Mouse (Mus musculus) midbrain, embryonic 13.5 days (tissue): Measurements from ENCODE around the gene Negr1. TPM values are rescaled to one million over a fixed set of nuclear protein-coding genes. Genes with fewer than 3 reads are reported as not detected.

ENCODE experiments used
- ATAC-seq: fragments of 200-750 bp; cut with Nextera tagmentation; 2 replicates; pipeline ENCODE4 v1.8.0; 2017; ENCODE audit warnings: mild to moderate bottlenecking, moderate TSS enrichment, moderate library complexity
- H3K27ac ChIP-seq: fragments of 300-500 bp; sonication (generic); 2 replicates; pipeline ENCODE4 v1.5.1; 2015; ENCODE audit warnings: inconsistent platforms, mild to moderate bottlenecking, moderate library complexity
- H3K27me3 ChIP-seq: fragments of 300-500 bp; sonication (generic); 2 replicates; pipeline ENCODE4 v1.6.1; 2015; ENCODE audit warnings: mild to moderate bottlenecking, inconsistent platforms
- H3K36me3 ChIP-seq: fragments of 300-500 bp; sonication (generic); 2 replicates; pipeline ENCODE4 v1.6.1; 2015; ENCODE audit warnings: mild to moderate bottlenecking, inconsistent platforms
- H3K4me1 ChIP-seq: fragments of 300-500 bp; sonication (generic); replicated peaks from 2 replicates; pipeline ENCODE4 v1.6.1; 2015; ENCODE audit warnings: inconsistent platforms
- H3K4me2 ChIP-seq: fragments of 300-500 bp; sonication (generic); replicated peaks from 2 replicates; pipeline ENCODE4 v1.6.1; 2015; ENCODE audit warnings: moderate library complexity, mild to moderate bottlenecking, inconsistent platforms
- H3K4me3 ChIP-seq: fragments of 300-500 bp; sonication (generic); replicated peaks from 2 replicates; pipeline ENCODE4 v1.5.1; 2015; ENCODE audit warnings: mild to moderate bottlenecking, inconsistent platforms
- H3K9ac ChIP-seq: fragments of 300-500 bp; sonication (generic); replicated peaks from 2 replicates; pipeline ENCODE4 v1.6.1; 2015; ENCODE audit warnings: mild to moderate bottlenecking, inconsistent platforms
- H3K9me3 ChIP-seq: fragments of 300-500 bp; sonication (generic); 2 replicates; pipeline ENCODE4 v1.6.1; 2016; ENCODE audit warnings: mild to moderate bottlenecking, inconsistent platforms
- WGBS: fragments of 180-500 bp; shearing (Covaris S2); methylation state at CpG from one replicate; pipeline ENCODE4 v1.1.7; 2015; 5-methylcytosine and 5-hydroxymethylcytosine counted together
- polyA plus RNA-seq: library from polyadenylated mRNA; unstranded; fragments of >200 nt; fragmentation: Nextera tagmentation; extraction: Ambion mirVana; gene quantifications from 2 replicates; pipeline ENCODE4 v1.2.1, GENCODE M21; 2015

The Negr1 gene
- polyA plus RNA-seq, 1 experiment from 2014 or later, result 34.1 TPM

DNA sequence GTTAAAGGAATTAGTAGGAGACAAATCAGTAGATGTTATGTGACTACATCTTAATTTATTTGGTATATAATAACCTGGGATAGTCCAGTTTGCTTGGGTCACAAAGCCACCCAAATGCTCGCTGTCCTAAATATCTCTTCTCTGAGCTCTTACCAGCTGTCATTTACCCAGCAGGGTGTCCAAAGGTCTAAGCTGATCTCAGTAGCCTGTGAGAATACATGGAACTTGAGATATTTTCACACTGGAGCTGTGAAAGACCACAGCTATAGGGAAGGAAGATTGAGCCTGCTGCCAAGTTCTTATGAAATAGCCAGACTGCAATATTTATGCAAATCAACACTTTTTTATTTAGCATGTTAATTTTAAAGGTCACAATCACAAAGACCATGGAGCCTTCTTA is 141.6 kb downstream of the Negr1 start:
- Histone ChIP-seq H3K36me3 (no peaks in the 10 kb centered on the region), H3K9ac (no peak overlapping the region), H3K27ac (no peak overlapping the region), H3K4me2 (no peak overlapping the region), H3K9me3 (no peaks in the 10 kb centered on the region), H3K4me3 (no peak overlapping the region), H3K4me1 (no peaks in the 10 kb centered on the region), H3K27me3 (no peaks in the 10 kb centered on the region)
- WGBS, result 69% methylated on average over 1 of the region's 1 CpGs
- ATAC-seq, result no peak

DNA sequence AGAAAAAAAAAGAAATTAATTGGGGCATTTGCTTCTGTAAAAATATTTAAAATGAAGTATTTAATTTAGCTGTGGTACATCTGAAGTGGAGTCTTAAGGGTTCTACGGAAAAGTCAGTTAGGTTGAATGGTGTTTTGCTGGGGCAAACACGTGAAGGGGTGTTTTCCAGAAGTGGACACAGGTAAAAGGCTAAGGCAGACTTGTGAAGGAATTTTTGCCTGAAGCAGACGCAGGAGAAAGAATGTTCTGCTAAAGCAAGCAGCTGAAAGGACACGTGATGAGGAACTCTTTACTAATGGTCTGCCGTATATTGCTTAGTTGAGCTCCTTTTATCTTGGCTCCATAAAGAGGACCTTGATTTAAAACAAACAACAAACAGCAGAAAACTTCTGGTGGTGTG is 148.6 kb downstream of the Negr1 start:
- 85% methylated on average over 5 of the region's 5 CpGs for WGBS
- Histone ChIP-seq H3K9ac (no peak overlapping the region), H3K4me2 (no peak overlapping the region), H3K9me3 (no peaks in the 10 kb centered on the region), H3K4me3 (no peak overlapping the region), H3K4me1 (no peaks in the 10 kb centered on the region), H3K27me3 (no peaks in the 10 kb centered on the region), H3K27ac (no peak overlapping the region), H3K36me3 (no peaks in the 10 kb centered on the region)
- no peak for ATAC-seq

DNA sequence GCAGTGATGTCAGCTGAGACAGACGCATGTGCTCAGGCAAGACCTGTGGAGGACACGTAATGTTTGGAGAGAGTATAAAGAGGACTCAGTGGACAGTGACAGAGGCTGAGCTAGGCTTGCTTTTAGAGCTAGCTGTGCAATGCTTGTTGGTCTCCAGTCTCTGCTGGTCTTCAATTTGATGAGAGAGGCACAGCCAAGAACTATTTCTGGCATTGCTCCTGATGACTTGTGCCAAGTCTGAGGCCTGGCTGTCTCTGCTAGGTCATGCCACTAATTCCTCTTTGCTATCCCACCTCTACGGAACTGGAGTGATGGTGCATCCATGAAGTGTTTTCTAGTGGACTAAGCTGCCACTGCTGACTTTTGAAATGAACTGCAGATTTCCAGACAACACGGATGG is 149.1 kb downstream of the Negr1 start:
- Histone ChIP-seq H3K9me3 (no peaks in the 10 kb centered on the region), H3K36me3 (no peaks in the 10 kb centered on the region), H3K4me2 (no peak overlapping the region), H3K9ac (no peak overlapping the region), H3K27ac (no peak overlapping the region), H3K27me3 (no peaks in the 10 kb centered on the region), H3K4me1 (no peaks in the 10 kb centered on the region), H3K4me3 (no peak overlapping the region)
- 82% methylated on average over 4 of the region's 4 CpGs for WGBS
- ATAC-seq, result no peak

DNA sequence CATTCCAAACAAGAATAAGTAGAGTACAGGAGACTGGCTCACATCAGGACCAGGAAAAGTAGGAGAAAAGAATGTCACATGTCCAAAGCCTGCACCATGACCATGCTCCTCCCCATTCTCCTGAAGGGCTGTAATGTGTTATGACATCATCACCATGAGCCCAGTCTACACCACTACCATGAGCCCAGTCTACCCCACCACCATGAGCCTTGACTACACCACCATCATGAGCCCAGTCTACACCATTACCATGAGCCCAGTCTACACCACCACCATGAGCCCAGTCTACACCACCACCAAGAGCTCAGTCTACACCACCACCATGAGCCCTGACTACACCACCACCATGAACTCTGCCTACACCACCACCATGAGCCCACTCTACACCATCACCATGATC is 174.7 kb downstream of the Negr1 start:
- peak; percentile 58; the same call in 1 of the 2 replicates for ATAC-seq
- Histone ChIP-seq H3K27ac (no peak overlapping the region), H3K9me3 (no peaks in the 10 kb centered on the region), H3K9ac (no peak overlapping the region), H3K27me3 (no peaks in the 10 kb centered on the region), H3K4me1 (no peaks in the 10 kb centered on the region), H3K36me3 (no peaks in the 10 kb centered on the region), H3K4me3 (no peak overlapping the region), H3K4me2 (no peak overlapping the region)

DNA sequence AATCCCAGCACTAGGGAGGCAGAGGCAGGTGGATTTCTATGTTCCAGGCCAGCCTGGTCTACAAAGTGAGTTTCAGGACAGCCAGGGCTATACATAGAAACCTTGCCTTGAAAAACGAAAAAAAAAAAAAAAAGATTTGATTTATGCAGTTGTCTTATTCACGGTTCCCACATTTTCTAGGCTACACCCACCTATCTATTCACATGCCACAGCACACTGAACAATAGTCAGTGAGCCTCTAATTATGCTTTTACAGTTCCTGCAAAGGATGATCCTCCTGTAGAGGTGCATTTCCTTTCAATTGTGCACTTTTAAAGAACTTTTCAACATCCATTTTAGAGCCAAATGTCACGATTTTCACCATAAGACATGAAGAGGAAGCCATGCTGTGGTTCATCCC is 177.9 kb downstream of the Negr1 start:
- WGBS, result 72% methylated on average over 3 of the region's 3 CpGs
- Histone ChIP-seq H3K4me1 (no peaks in the 10 kb centered on the region), H3K27me3 (no peaks in the 10 kb centered on the region), H3K9ac (no peak overlapping the region), H3K27ac (no peak overlapping the region), H3K36me3 (no peaks in the 10 kb centered on the region), H3K4me2 (no peak overlapping the region), H3K9me3 (no peaks in the 10 kb centered on the region), H3K4me3 (no peak overlapping the region)
- no peak for ATAC-seq

DNA sequence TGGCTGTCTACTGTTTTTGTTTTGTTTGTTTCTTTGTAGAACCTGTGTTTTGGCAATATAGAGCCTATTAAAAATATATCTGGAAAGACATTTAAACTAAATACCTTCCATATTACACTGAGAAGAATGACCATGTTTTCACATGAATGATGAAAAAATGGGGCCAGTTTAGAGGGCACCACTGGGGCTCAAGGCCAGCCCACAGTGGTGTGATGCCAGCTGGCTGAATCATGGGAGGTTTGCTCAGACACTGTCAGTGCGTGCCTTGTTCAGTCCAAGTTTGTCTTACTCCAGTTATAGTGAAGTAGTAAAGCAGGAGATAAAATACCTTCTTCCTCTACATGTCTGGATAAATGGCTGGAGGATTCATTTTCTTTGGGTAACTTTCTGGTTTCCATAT is 181.7 kb downstream of the Negr1 start:
- H3K4me1 ChIP-seq, result no peaks in the 10 kb centered on the region
- ATAC-seq, result no peak
- no peaks in the 10 kb centered on the region for H3K9me3 ChIP-seq
- H3K27ac ChIP-seq, result no peak overlapping the region
- no peak overlapping the region for H3K9ac ChIP-seq
- no peaks in the 10 kb centered on the region for H3K36me3 ChIP-seq
- no peak overlapping the region for H3K4me2 ChIP-seq
- H3K4me3 ChIP-seq, result no peak overlapping the region
- 93% methylated on average over 1 of the region's 1 CpGs for WGBS
- no peaks in the 10 kb centered on the region for H3K27me3 ChIP-seq

DNA sequence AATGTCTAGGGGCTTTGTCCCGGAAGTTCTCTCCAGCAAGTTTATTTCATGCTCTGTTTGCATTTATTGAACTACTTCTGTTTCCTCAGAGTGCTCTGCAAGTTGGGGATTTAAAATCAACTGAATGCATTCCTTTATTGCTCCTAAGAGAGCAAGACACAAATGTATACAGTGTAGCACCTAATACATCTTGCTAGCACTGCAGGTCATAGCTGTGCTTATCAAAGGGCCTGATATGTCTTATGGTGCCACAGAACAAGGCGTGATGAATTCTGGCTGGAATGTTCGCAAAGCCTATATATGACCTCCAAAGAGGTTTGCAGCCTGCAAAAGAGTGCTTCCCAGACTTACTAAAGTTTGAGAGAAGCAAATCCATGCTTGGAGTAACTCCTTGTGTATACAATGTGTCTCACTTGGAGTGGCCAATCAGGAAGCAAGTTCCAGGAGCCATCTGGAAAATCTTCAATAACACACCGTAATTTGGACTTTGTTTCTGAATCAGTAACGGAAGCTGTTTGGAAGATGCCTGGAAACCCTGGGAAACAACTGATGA is 183.7 kb downstream of the Negr1 start:
- H3K4me2 ChIP-seq, result no peak overlapping the region
- no peak overlapping the region for H3K9ac ChIP-seq
- H3K36me3 ChIP-seq, result no peaks in the 10 kb centered on the region
- H3K4me3 ChIP-seq, result no peak overlapping the region
- ATAC-seq, result no peak
- H3K4me1 ChIP-seq, result no peaks in the 10 kb centered on the region
- H3K27ac ChIP-seq, result no peak overlapping the region
- 89% methylated on average over 5 of the region's 5 CpGs for WGBS
- H3K27me3 ChIP-seq, result no peaks in the 10 kb centered on the region
- no peaks in the 10 kb centered on the region for H3K9me3 ChIP-seq

DNA sequence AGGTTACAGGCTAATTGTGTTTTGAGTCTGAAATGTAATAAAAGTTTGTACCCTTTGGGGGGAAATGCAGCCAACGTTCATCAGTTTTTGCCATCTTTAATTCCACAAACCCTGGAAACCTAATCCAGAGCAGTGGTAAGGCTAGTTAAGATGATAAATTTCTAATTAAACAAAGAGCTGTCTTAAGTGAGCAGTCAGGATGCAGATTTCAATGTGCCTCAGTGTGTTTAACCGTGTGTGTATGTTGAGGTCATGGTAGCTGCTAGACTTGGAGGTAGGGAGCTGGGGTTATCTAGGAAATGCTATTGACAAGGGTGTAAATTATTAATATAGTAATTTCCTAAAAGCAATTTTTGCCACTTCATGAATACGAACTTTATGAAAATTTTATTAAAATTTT is 185.9 kb downstream of the Negr1 start:
- 89% methylated on average over 3 of the region's 3 CpGs for WGBS
- Histone ChIP-seq H3K4me1 (no peaks in the 10 kb centered on the region), H3K4me3 (no peak overlapping the region), H3K27ac (no peak overlapping the region), H3K36me3 (no peaks in the 10 kb centered on the region), H3K9me3 (no peaks in the 10 kb centered on the region), H3K4me2 (no peak overlapping the region), H3K27me3 (no peaks in the 10 kb centered on the region), H3K9ac (no peak overlapping the region)
- no peak for ATAC-seq

DNA sequence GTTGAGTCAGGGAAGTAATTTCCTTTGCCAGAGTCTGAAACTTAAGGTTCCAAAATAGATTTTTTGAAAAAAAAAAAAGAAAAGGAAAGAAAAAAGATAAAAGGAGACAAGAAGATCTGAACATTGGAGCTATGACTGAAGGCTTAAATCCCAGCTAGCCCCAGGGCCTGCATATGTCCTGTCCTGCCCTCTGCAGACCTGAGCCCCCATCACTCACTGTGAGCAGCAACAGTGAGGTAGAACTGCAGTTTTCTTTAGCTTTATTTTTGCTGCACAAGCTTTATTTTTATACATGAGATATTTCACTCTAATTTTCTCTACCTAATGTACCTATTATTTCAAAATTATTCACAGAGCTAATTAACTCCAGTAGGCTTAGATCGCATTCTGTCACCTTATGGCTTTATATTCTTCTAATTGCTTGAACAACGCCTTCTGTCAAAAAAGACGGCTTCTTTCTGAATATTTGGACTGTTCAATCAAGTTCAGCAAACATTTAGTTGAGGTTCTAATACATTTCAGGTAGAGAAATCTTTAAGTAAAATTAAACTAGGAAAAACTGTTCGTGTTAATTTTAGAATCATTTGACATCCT is 192.3 kb downstream of the Negr1 start:
- Histone ChIP-seq H3K4me1 (peaks cover 6% of the 10 kb centered on the region; the same call in 1 of the 2 replicates), H3K36me3 (no peaks in the 10 kb centered on the region), H3K4me3 (no peak overlapping the region), H3K9ac (no peak overlapping the region), H3K27me3 (no peaks in the 10 kb centered on the region), H3K27ac (no peak overlapping the region), H3K4me2 (no peak overlapping the region), H3K9me3 (no peaks in the 10 kb centered on the region)
- ATAC-seq, result no peak
- 65% methylated on average over 4 of the region's 4 CpGs for WGBS

DNA sequence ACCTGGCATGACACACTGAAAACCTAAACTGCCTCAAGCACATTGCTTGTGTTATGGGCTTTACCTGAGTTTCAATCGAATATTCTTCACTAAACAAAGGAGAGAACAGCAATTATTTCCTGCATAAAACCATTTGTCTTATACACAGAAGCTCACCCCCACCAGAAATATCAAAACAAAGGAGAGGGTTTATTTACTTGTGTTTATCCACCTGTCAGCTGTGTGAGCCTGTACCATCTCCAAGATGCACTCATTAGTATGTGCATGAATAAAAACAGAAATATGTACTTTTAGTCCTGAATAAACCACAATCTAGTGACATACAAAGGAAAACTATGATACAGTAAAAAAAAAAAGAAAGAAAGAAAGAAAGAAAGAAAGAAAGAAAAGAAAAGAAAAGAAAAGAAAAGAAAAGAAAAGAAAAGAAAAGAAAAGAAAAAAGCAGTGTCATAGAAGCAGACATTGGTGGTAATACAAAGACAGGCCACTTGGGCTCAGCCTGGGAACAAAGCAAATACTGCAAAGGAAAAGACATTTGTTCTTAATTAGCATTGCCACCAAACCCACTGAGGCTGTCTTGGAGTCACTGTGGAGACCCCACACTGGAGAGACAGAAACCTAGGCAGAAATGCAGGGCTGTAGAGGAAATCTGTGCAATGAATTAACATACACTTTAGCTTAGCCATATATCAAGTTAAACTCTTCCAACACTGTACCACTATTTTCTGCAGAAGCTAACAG is 193.4 kb downstream of the Negr1 start:
- no peak overlapping the region for H3K9ac ChIP-seq
- no peak overlapping the region for H3K4me2 ChIP-seq
- no peak overlapping the region for H3K27ac ChIP-seq
- WGBS, result 70% methylated on average over 1 of the region's 1 CpGs
- H3K36me3 ChIP-seq, result no peaks in the 10 kb centered on the region
- no peaks in the 10 kb centered on the region for H3K9me3 ChIP-seq
- no peaks in the 10 kb centered on the region for H3K27me3 ChIP-seq
- 0 out of 2 replicates have a peak, but pooled peaks have one; percentile 18 for ATAC-seq
- peaks cover 6% of the 10 kb centered on the region; the same call in 1 of the 2 replicates for H3K4me1 ChIP-seq
- H3K4me3 ChIP-seq, result no peak overlapping the region

DNA sequence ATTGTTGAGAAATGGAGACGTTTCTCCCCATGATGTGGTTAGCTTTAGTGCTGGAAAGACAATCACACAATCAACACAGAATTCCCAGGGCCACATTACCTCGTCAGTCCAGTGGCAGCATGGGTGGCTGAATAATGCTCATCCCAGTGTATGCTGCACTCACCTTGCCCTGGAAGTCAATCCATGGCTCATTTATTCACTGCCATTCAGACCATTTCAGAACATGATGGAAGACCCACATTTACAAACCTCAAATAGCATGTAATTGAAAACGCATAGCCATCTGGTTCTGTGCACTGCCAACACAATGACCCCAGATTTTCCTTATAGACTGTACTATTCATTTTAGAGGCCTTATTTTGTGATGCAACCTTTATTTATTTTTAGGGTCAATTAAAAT is 203.4 kb downstream of the Negr1 start:
- 70% methylated on average over 3 of the region's 3 CpGs for WGBS
- Histone ChIP-seq H3K9ac (no peak overlapping the region), H3K4me3 (no peak overlapping the region), H3K27ac (no peak overlapping the region), H3K36me3 (no peaks in the 10 kb centered on the region), H3K27me3 (no peaks in the 10 kb centered on the region), H3K4me2 (no peak overlapping the region), H3K4me1 (peaks cover 5% of the 10 kb centered on the region), H3K9me3 (no peaks in the 10 kb centered on the region)
- no peak for ATAC-seq

DNA sequence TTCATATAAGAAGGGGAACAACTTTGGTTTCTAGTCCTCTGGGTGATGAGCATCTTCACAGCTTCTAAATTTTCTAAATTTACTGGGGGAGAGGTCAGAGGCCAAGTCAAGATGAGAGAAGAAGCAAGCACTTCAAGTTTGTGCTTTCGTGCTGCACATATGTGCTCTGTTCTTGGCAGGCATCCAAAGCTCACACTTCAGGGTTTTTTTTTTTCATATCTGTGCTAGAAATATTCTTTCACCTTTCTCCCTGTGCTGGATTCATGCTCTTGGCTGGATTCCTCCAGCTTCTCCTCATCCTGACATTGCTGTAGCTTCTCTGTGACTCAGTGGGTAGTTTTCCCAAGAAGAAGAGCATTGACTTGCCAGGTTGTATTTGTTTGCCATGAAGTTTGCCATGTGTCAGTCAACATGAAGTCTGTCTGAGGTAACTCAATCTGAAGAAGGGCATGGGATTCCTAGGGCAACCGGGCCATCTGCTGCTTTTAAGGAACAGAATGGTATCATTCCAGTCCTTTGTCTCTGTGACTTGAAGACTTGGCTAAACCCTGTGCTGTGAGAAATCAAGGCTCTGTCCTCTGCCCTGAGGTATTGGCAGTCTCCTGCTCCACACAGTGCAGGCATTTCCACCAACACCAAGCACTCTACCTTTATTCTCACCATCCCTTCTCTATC is 204.7 kb downstream of the Negr1 start:
- Histone ChIP-seq H3K27me3 (no peaks in the 10 kb centered on the region), H3K9me3 (no peaks in the 10 kb centered on the region), H3K36me3 (no peaks in the 10 kb centered on the region), H3K9ac (no peak overlapping the region), H3K4me2 (no peak overlapping the region), H3K4me3 (no peak overlapping the region), H3K27ac (no peak overlapping the region), H3K4me1 (peaks cover 5% of the 10 kb centered on the region)
- ATAC-seq, result no peak
- 65% methylated on average over 2 of the region's 2 CpGs for WGBS
